Mouse (Mus musculus): ENCODE measurements around the gene Nnmt.

DNA sequence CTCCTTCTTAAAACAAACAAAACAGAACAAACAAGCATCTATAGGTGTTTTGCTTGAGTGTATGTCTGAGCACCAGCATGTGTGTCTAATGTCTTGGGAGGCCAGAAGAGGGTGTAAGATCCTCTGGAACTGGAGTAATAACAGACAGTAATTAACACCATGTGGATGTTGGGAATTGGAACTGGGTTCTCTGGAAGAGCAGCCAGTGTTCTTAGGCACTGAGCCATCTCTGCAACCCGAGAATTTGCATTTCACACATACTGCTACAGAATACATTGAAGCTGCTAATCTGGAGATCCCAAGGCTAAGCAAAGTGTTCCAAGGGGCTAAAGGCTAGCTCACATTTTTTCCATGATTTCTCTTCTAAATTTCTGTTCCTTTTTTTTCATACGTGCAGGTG is 4.9 kb downstream of the Nnmt start:
- TF ChIP-seq CTCF (IDR thresholded peaks at IDR 0.05; ENCODE audit: extremely low read depth, insufficient read depth, low read length) = no peak
- no peak for TF ChIP-seq POLR2A (IDR thresholded peaks at IDR 0.05; ENCODE audit: extremely low read depth, insufficient read depth, low read length)

Measured in cortical plate, adult 2 months (tissue).